Mouse (Mus musculus): ENCODE measurements at regions not wholly inside any gene's neighbourhood (a gene's known extent, or its start where the extent isn't known, plus 50 kb on each side); places are given as distances from the start of the nearest gene placed in this dataset.

- Histone ChIP-seq H3K9ac (ENCODE audit: low read length) (no peak overlapping the region), H3K27me3 (replicated peaks; ENCODE audit: control insufficient read depth, insufficient read depth, low read length) (no peaks in the 10 kb centered on the region), H3K9me3 (replicated peaks; ENCODE audit: control insufficient read depth, low read length) (no peaks in the 10 kb centered on the region), H3K4me3 (ENCODE audit: low read depth, low read length) (no peak overlapping the region), H3K36me3 (ENCODE audit: control insufficient read depth, insufficient read depth, low read length) (no peaks in the 10 kb centered on the region), H3K27ac (ENCODE audit: low read depth, low read length) (no peak overlapping the region), H3K4me2 (ENCODE audit: low read length) (no peak overlapping the region), H3K4me1 (ENCODE audit: control insufficient read depth, insufficient read depth, low read length) (no peaks in the 10 kb centered on the region)
- DNase-seq (ENCODE audit: low spot score) (no peak), ATAC-seq (no peak)
- 46% methylated on average over 4 of the region's 4 CpGs for WGBS
Observed at GRCm38 (mm10) chr9:91053065-91053793, 309.0 kb upstream of the Zic4 start.

DNA sequence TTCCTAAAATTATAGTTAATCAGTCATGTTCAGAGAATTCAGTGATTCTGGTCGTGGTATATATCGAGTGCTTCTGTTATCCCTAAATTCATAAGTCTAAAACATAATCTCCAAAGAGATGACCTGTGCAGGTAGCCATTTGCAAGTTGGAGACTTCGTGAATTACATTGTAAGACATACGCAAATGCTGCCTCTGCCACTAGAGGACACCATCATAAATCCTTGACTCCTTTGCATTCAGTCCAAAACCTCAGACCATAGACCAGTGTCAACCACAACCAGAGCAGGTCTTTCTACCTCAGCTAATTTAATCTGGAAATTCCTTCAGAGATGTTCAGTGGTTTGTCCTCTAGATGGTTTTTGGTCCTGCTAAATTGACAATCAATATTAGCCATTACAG lies 302.8 kb upstream of the Zic4 start:
- H3K4me1 ChIP-seq (ENCODE audit: control insufficient read depth, insufficient read depth, low read length), result no peaks in the 10 kb centered on the region
- no peak overlapping the region for H3K4me3 ChIP-seq (ENCODE audit: low read depth, low read length)
- no peaks in the 10 kb centered on the region for H3K36me3 ChIP-seq (ENCODE audit: control insufficient read depth, insufficient read depth, low read length)
- no peak overlapping the region for H3K27ac ChIP-seq (ENCODE audit: low read depth, low read length)
- no peak for DNase-seq (ENCODE audit: low spot score)
- no peaks in the 10 kb centered on the region for H3K9me3 ChIP-seq (replicated peaks; ENCODE audit: control insufficient read depth, low read length)
- H3K27me3 ChIP-seq (replicated peaks; ENCODE audit: control insufficient read depth, insufficient read depth, low read length), result no peaks in the 10 kb centered on the region
- no peak overlapping the region for H3K4me2 ChIP-seq (ENCODE audit: low read length)
- 85% methylated on average over 4 of the region's 4 CpGs for WGBS
- no peak for ATAC-seq
- no peak overlapping the region for H3K9ac ChIP-seq (ENCODE audit: low read length)

DNA sequence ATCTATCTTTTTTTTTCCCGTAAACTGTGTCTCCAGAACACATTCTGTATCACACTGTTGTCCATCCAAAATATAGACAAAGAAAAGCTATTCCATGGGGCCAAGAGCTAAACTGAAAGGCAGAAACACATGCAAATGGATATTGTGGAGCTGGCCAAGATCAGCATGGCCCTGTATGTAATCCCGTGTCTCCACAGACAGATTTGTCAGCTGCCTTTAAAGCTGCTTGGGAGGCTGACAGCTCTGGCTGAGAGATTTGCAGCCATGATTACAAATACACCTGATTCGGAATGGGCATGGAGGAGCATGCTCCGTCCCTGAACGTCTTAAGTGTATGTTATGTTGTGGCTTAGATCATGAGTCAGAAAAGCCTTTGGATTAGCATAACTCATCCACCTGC lies 292.7 kb upstream of the Zic4 start:
- 84% methylated on average over 5 of the region's 5 CpGs for WGBS
- no peak for ATAC-seq
- H3K4me2 ChIP-seq (ENCODE audit: low read length), result no peak overlapping the region

GRCm38 (mm10) chr9:91073366-91074174 lies 288.6 kb upstream of the Zic4 start:
- H3K4me3 ChIP-seq (ENCODE audit: low read depth, low read length), result no peak overlapping the region
- DNase-seq (ENCODE audit: low spot score), result no peak
- WGBS, result 81% methylated on average over 4 of the region's 4 CpGs

More for the DNA sequence above, 292.7 kb upstream of the Zic4 start:
- Histone ChIP-seq H3K27me3 (replicated peaks; ENCODE audit: control insufficient read depth, insufficient read depth, low read length) (no peaks in the 10 kb centered on the region), H3K9ac (ENCODE audit: low read length) (no peak overlapping the region), H3K36me3 (ENCODE audit: control insufficient read depth, insufficient read depth, low read length) (no peaks in the 10 kb centered on the region), H3K4me3 (ENCODE audit: low read depth, low read length) (no peak overlapping the region), H3K9me3 (replicated peaks; ENCODE audit: control insufficient read depth, low read length) (no peaks in the 10 kb centered on the region), H3K4me1 (ENCODE audit: control insufficient read depth, insufficient read depth, low read length) (no peaks in the 10 kb centered on the region), H3K27ac (ENCODE audit: low read depth, low read length) (no peak overlapping the region)
- peak; percentile 7 for DNase-seq (ENCODE audit: low spot score)

DNA sequence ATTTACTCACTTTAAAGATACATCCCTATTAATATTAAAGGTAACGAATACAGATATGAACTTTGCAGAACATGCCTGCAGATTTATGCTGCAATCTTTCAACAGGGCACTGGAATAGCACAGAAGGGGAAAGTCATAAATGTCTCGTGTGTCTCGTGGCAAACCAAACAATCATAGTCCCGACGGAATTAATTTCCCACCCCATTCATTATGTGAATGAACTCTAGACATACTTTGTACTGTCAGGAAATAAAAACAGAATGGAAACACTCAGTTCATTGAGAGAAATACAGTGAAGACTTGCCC lies 288.1 kb upstream of the Zic4 start:
- 51% methylated on average over 5 of the region's 5 CpGs for WGBS
- no peaks in the 10 kb centered on the region for H3K4me1 ChIP-seq (ENCODE audit: control insufficient read depth, insufficient read depth, low read length)
- no peaks in the 10 kb centered on the region for H3K36me3 ChIP-seq (ENCODE audit: control insufficient read depth, insufficient read depth, low read length)
- H3K9me3 ChIP-seq (replicated peaks; ENCODE audit: control insufficient read depth, low read length), result no peaks in the 10 kb centered on the region
- H3K4me3 ChIP-seq (ENCODE audit: low read depth, low read length), result no peak overlapping the region
- DNase-seq (ENCODE audit: low spot score), result no peak
- no peak overlapping the region for H3K9ac ChIP-seq (ENCODE audit: low read length)
- H3K27ac ChIP-seq (ENCODE audit: low read depth, low read length), result no peak overlapping the region
- no peak overlapping the region for H3K4me2 ChIP-seq (ENCODE audit: low read length)
- no peaks in the 10 kb centered on the region for H3K27me3 ChIP-seq (replicated peaks; ENCODE audit: control insufficient read depth, insufficient read depth, low read length)
- ATAC-seq, result no peak

More at GRCm38 (mm10) chr9:91073366-91074174, 288.6 kb upstream of the Zic4 start:
- H3K9ac ChIP-seq (ENCODE audit: low read length), result no peak overlapping the region
- H3K27ac ChIP-seq (ENCODE audit: low read depth, low read length), result no peak overlapping the region
- H3K4me2 ChIP-seq (ENCODE audit: low read length), result no peak overlapping the region
- no peaks in the 10 kb centered on the region for H3K36me3 ChIP-seq (ENCODE audit: control insufficient read depth, insufficient read depth, low read length)
- no peak for ATAC-seq
- H3K27me3 ChIP-seq (replicated peaks; ENCODE audit: control insufficient read depth, insufficient read depth, low read length), result no peaks in the 10 kb centered on the region
- no peaks in the 10 kb centered on the region for H3K4me1 ChIP-seq (ENCODE audit: control insufficient read depth, insufficient read depth, low read length)
- no peaks in the 10 kb centered on the region for H3K9me3 ChIP-seq (replicated peaks; ENCODE audit: control insufficient read depth, low read length)

DNA sequence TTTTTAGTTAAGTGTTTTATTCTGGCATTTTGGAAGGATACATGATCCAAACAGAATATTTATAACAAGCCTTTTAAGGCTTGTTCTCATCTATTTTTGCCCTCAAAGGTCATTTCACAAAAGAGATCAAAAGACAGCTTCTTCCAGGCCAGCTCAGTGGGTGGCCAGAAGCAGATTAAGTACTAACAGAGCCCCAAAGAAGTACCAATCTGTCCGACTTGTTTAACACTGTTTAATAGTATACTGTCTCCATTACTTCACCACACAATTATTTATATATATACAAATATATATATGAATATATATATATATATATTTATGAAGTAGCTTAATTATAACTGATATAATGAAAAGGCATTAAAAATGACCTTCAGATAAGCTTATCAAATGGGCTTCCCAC lies 284.7 kb upstream of the Zic4 start:
- no peak for ATAC-seq
- no peaks in the 10 kb centered on the region for H3K4me1 ChIP-seq (ENCODE audit: control insufficient read depth, insufficient read depth, low read length)
- H3K4me3 ChIP-seq (ENCODE audit: low read depth, low read length), result no peak overlapping the region
- 11% methylated on average over 1 of the region's 1 CpGs for WGBS
- H3K36me3 ChIP-seq (ENCODE audit: control insufficient read depth, insufficient read depth, low read length), result no peaks in the 10 kb centered on the region
- H3K9ac ChIP-seq (ENCODE audit: low read length), result no peak overlapping the region
- no peaks in the 10 kb centered on the region for H3K27me3 ChIP-seq (replicated peaks; ENCODE audit: control insufficient read depth, insufficient read depth, low read length)
- H3K27ac ChIP-seq (ENCODE audit: low read depth, low read length), result no peak overlapping the region
- H3K4me2 ChIP-seq (ENCODE audit: low read length), result no peak overlapping the region
- H3K9me3 ChIP-seq (replicated peaks; ENCODE audit: control insufficient read depth, low read length), result no peaks in the 10 kb centered on the region
- peak; percentile 3 for DNase-seq (ENCODE audit: low spot score)

DNA sequence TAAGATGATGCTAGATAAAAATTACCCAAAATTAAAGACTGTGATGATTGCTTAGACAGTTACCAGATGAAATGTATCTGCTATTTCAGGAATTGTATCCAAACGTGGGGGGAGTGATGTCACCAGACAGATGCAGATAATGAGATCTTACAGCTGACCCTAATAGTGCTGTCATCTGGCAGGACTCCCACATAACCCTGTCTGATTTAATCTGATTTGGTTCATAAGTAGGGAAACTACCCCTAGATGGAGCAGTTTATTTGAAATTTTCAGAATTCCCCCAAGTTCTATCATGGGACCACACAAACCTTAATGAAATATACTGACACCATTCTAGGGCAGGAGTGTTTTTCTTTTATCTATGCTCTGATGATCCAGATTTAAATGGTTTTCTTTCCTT lies 278.4 kb upstream of the Zic4 start:
- Histone ChIP-seq H3K36me3 (ENCODE audit: control insufficient read depth, insufficient read depth, low read length) (no peaks in the 10 kb centered on the region), H3K4me1 (ENCODE audit: control insufficient read depth, insufficient read depth, low read length) (no peaks in the 10 kb centered on the region), H3K27me3 (replicated peaks; ENCODE audit: control insufficient read depth, insufficient read depth, low read length) (no peaks in the 10 kb centered on the region), H3K9ac (ENCODE audit: low read length) (no peak overlapping the region), H3K27ac (ENCODE audit: low read depth, low read length) (no peak overlapping the region), H3K4me3 (ENCODE audit: low read depth, low read length) (no peak overlapping the region), H3K9me3 (replicated peaks; ENCODE audit: control insufficient read depth, low read length) (no peaks in the 10 kb centered on the region), H3K4me2 (ENCODE audit: low read length) (no peak overlapping the region)
- whole genome bisulfite sequencing, result 58% methylated on average over 1 of the region's 1 CpGs
- DNase-seq (ENCODE audit: low spot score) (no peak), ATAC-seq (no peak)

DNA sequence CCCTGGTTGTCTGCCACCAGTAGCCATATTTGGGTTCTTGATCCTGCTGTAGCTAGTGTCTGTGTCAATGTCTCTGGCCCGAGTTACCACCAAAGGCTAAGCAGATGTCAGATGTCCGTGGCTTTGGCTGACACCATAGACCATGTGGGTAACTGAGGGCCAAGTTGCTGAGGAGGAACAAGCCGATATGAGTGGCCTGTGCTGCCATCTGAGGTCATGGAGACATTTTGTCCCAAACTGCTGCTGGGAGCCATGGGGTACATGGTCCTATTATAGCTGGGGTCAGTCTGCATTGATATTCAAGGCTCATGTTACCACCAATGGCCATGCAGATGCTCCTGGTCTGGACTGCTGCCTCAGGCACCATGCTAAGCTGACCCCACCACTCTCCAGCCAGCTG lies 276.3 kb upstream of the Zic4 start:
- no peak overlapping the region for H3K27ac ChIP-seq (ENCODE audit: low read depth, low read length)
- 91% methylated on average over 3 of the region's 3 CpGs for WGBS
- no peak overlapping the region for H3K9ac ChIP-seq (ENCODE audit: low read length)
- H3K4me3 ChIP-seq (ENCODE audit: low read depth, low read length), result no peak overlapping the region
- no peaks in the 10 kb centered on the region for H3K27me3 ChIP-seq (replicated peaks; ENCODE audit: control insufficient read depth, insufficient read depth, low read length)
- ATAC-seq, result no peak
- H3K36me3 ChIP-seq (ENCODE audit: control insufficient read depth, insufficient read depth, low read length), result no peaks in the 10 kb centered on the region
- H3K4me2 ChIP-seq (ENCODE audit: low read length), result no peak overlapping the region
- no peaks in the 10 kb centered on the region for H3K9me3 ChIP-seq (replicated peaks; ENCODE audit: control insufficient read depth, low read length)
- no peaks in the 10 kb centered on the region for H3K4me1 ChIP-seq (ENCODE audit: control insufficient read depth, insufficient read depth, low read length)
- DNase-seq (ENCODE audit: low spot score), result no peak

DNA sequence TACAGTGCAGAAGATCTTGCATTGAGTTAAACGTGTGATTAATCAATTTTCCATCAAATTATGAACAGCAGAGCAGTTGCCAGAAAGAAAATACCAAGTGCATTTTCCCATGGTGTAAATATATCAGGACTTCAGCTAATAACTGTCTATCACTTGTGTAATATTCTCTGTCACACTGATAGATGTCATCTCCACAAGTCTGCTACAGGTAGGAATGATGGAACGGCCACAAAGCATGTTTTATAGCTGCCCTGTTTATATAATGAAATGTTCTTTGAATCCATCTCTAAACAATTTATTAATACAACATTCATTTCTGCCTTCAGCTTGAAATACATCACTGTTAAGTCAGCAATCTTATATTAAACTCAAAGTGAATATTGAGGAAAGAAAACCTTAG lies 272.9 kb upstream of the Zic4 start:
- ATAC-seq (no peak), DNase-seq (ENCODE audit: low spot score) (no peak)
- no peaks in the 10 kb centered on the region for H3K27me3 ChIP-seq (replicated peaks; ENCODE audit: control insufficient read depth, insufficient read depth, low read length)
- no peak overlapping the region for H3K27ac ChIP-seq (ENCODE audit: low read depth, low read length)
- H3K4me1 ChIP-seq (ENCODE audit: control insufficient read depth, insufficient read depth, low read length), result no peaks in the 10 kb centered on the region
- H3K9me3 ChIP-seq (replicated peaks; ENCODE audit: control insufficient read depth, low read length), result no peaks in the 10 kb centered on the region
- no peak overlapping the region for H3K4me3 ChIP-seq (ENCODE audit: low read depth, low read length)
- H3K4me2 ChIP-seq (ENCODE audit: low read length), result no peak overlapping the region
- 65% methylated on average over 2 of the region's 2 CpGs for WGBS
- H3K36me3 ChIP-seq (ENCODE audit: control insufficient read depth, insufficient read depth, low read length), result no peaks in the 10 kb centered on the region
- no peak overlapping the region for H3K9ac ChIP-seq (ENCODE audit: low read length)

All from forebrain, embryonic 14.5 days (tissue).